Mouse (Mus musculus) thymus, postnatal 10 days (tissue): ENCODE measurements around the gene Eef1a1.
"Not testable (repeated sequence)": the region's sequence is repeated elsewhere in the genome, so short reads cannot be mapped to it uniquely, and the experiment has no call there.

Source experiments
- DNase-seq, 2 experiments: peaks; one replicate each; pipeline ENCODE4 v3.0.0; 2021; ENCODE audit warnings: low spot score in 2 of 2

Eef1a1 gene

GRCm38 (mm10) chr9:78508106-78508786 is 19.3 kb upstream of the Eef1a1 start:
- no peak for DNase-seq

- DNase-seq: no peak
These were observed 17.7 kb upstream of the Eef1a1 start for GRCm38 (mm10) chr9:78506722-78507077.

DNA sequence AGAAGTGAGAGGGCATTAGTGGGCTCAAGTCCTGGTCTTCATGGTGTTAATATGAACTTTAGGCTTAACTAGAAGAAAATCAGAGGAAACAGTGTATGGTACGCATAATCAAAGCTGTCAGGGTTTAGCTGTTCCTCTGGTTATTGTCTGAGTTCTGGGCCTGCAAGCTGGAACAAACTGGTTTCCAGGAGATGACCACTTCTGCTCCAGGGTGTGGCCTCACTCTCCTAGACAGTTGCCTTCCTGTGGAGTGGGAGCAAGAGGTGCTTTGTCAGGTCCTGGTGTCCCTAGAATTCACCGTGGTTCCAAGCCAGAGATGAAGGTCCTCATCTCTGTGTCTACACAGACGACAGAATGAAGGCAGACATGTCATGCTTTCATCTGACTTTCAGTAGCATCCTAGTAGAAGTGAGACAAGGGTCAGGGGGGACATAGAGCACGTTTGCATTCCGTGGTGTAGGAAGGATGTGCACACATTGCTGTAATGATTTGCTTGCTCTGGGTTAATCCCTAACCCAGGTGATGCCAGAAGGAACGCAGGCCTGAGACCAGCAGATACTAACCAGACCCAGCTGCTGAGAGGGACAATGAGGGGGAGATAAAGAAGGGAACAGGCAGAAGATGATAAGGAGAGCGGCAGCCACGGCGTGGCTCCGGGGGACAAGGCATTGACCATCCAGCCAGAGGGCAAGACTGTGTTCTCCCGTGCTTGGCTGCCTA is 17.2 kb upstream of the Eef1a1 start:
- DNase-seq: no peak

DNA sequence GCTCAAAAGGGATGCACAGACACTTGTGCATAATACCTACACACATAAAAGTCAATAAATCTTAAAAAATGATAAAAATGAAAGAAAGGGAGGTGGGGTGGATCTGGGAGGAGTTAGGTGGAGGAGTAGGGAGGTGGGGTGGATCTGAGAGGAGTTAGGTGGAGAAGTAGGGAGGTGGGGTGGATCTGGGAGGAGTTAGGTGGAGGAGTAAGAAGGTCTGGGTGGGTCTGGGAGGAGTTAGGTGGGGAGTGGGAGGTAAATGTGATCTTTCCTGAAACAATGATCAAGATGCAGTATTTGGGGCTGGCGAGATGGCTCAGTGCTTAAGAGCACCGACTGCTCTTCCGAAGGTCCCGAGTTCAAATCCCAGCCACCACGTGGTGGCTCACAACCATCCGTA is 16.3 kb upstream of the Eef1a1 start:
- DNase-seq: no peak

DNA sequence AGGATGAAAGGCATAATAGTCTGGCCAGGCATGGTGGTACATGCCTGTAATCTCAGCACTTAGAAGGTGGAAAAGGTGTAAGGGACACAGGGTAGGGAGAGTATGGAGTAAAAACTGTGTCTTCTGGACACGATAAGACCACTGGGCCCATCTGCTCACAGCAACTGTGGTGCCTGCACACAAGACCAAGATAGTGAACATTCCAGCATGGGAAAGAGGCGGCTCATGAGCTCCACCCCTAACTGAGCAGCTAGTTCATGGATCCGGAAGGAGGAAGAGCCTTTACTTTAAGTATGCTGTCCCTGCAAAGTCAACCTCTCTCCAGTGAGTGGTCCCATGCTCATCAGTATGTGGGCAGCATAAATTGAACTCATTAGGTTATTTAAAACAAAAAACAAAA is 15.7 kb upstream of the Eef1a1 start:
- DNase-seq: no peak

GRCm38 (mm10) chr9:78504133-78504532 is 15.2 kb upstream of the Eef1a1 start:
- no peak for DNase-seq

DNA sequence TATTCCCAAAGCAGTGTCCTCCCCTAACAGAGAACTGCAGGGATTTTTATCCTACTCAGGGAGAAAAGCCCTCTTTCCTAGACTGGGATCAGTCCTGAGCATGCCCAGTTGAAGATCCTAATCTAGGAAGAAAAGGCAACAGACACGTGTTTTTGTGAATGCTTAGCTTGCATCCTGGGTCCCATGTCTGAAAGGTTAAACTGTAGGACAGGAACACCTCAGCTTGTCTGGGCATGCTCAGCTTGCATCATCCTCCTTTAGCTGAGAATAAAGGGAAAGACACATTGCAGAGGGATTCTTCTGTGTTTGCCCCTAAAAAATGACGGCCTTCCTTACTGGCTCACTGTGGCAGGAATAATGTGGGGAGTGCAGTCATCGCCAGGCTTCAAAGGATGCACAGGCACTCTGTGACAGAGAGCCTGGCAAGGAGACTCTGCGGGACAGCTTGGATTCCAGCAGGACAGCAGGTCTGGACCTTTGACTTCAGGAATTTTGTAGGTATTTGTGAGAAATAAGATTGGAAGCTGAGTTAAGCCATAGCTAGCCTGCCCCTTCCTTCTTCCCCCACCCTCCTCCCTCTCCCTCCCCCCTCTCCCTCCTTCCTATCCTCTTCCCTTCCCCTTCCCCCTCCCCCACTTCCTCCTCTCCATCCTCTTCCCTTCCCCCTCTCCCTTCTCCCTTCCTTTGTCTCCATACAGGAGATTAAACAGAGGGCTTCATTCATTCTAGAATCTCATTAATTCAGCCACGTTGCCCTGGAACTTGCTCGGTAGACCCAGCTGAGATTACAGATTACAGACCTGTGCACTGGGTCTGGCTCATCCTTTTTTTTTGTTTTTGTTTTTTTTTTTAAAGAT is 14.5 kb upstream of the Eef1a1 start:
- DNase-seq: no peak

GRCm38 (mm10) chr9:78501284-78501683 is 12.3 kb upstream of the Eef1a1 start:
- no peak for DNase-seq

GRCm38 (mm10) chr9:78500386-78500785 is 11.4 kb upstream of the Eef1a1 start:
- DNase-seq: no peak

GRCm38 (mm10) chr9:78493171-78493570 is 4.2 kb upstream of the Eef1a1 start:
- no peak for DNase-seq

- no peak for DNase-seq
These were observed 3.3 kb upstream of the Eef1a1 start for GRCm38 (mm10) chr9:78492254-78492653.

GRCm38 (mm10) chr9:78491169-78491568 is 2.2 kb upstream of the Eef1a1 start:
- DNase-seq: no peak

DNA sequence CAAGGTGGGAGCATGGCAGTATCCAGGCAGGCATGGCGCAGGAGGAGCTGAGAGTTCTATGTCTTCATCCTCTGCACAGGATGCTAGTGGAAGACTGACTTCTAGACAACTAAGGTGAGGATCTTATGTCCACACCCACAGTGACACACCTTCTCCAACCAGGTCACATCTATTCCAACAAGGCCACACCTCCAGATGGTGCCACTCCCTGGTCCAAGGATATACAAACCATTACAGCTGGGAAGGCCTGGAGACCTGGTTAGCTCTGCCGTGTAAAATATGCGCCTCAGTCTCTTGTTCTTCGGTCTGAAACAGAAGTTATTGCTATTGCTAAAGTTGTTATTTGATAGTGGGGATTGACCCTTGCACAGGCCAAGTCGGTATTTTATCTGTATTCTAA is 930 bp downstream of the Eef1a1 start:
- not testable (repeated sequence) for DNase-seq

DNA sequence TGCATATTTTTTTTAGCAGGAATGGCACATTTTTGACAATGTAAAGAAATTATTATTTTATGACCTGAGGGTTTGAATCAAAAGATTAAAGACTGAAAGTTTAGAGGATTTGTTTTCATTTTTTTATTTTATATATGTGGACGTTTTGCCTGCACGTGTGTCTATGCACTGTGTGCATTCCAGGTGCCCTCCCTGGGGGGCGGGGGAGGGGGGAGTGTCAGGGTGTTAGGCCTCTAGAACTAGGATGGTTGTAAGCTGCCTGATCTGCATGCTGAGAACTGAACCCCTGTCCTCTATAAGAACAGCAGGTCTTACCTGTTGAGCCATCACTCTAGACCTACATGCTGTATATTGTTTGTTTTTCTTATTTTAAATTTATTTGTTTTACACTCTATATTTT is 4.3 kb downstream of the Eef1a1 start:
- DNase-seq: no peak

DNA sequence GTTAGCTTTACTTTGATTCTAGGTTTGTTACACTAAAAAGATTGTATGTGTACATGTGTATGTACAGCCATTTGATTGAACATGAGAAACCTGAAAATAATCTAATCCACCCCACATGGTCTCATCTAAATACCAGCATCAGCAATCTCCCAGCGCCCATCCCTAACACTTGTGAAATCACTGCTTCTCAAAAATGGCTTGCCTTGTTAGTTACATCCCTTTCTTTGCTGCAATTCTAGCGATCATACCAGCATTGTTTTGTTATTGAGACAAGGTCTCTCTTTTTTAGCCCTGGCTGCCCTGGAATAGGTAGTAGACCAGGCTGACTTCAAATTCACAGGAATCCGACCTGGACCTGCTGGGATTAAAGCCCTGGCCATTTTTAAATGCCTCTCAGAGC is 6.6 kb downstream of the Eef1a1 start:
- peak in 1 of 2 experiments; percentile 4 for DNase-seq

DNA sequence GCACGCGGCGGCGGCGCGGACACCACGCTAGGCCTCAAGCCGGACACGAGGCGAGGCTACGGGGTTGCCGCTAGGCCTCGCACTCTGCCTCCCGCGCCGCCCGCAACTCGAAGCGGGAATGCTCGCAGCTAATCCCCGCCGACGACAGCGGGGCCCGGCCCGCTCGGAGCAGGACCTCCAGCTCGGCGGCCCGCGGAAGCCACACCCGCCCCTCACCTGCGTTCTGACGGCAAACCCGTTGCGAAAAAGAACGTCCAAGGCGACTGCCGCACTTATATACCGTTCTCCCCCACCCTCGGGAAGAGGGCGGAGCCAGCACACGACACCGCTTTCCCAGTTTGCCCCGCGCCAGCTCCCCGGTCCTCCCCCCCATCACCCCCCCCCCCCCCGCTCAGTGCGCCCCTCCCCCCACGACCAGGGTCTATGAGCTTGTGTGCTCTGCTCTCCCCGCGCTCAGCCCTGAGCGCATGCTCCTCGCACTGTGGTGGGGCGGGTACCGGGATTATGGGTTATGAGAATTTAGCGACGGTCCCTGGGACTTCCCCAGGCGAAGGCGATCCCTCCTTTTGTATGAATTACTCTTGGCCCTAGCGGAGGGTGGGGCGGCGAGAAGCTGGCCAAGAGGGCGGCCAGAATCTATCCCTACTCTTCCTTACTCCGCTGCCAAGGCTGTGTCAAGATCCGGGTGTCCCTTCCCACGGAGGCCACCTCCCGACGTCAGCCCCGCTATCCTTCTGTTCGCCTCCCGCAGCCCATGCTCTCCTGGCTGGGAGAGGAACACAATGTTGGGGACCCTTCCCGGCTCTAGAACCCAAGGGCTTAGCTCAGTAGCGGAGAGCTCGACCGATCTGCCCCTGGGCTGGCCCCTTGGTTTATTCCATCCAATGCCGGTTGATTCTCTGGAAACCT is 7.3 kb downstream of the Eef1a1 start:
- peak; percentile 93 to 97 for DNase-seq

DNA sequence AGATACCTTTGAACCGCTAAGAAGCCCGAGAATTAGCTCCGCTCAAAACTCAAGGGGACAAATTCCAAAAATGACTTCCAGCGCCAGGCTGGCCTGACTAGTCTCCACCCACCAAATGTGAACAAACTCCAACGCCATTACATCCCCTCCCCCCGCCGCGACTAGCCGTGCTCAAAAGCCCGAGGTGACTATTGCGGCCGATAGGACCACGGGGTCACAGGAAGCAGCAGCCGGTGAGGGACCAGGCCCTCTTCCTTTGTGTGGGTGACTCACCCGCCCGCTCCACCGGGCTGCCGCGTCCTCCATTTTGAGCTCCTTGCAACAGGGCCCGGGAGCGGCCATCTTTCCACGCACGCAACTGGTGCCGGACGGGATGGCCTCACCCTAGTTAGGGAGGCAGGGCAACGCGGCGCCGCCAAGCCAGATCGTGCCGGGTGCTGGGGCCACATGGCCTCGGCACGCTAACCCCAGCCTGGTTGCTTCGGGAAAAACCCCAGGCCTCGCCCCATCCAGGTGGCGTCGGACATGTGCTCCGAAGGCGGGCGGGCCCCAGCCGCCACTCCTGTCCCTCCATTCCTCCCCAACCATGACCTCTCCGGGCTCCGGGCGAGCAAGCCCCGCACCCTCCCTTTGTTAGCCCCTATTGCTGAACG is 8.1 kb downstream of the Eef1a1 start:
- DNase-seq: peak; percentile 68 to 70

DNA sequence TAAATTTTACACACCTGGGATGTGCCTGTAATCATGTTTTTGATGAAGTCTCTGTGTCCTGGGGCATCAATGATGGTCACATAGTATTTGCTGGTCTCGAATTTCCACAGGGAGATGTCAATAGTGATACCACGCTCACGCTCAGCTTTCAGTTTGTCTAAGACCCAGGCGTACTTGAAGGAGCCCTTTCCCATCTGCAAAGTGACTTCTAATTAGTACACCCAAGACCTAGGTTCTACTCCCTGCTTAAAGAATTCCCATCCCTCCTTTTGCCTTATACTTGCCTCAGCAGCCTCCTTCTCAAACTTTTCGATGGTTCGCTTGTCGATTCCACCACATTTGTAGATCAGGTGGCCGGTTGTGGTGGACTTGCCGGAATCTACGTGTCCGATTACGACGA is 8.7 kb downstream of the Eef1a1 start:
- peak in 1 of 2 experiments; percentile 6 for DNase-seq

GRCm38 (mm10) chr9:78479308-78479707 is 9.6 kb downstream of the Eef1a1 start:
- DNase-seq: not testable (repeated sequence)

DNA sequence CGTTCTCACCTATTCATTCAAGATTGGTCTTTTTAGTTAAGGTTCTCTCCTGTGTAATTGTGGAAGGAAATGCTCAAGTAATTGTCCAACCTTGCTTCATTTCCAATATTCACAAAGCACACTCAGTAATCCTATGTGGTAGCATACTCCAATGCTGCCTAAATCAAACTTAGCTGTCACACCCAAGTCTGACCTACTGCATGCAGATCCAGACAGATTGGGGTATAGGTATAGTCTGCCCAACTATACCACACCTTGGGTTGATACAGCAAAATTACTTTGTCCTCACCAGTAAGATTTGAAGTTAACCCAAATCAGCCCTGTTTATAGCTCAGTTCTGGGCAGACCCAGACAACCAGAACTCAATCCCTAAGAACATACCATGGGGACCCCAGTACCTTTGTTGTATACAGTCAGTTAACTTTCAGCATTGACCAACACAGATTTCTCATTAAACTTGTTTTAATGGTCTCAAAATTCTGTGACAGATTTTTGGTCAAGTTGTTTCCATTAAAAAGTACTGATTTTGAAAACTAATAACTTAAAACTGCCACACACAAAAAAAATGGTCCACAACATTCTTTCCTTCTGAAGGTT is 10.8 kb downstream of the Eef1a1 start:
- DNase-seq: not testable (repeated sequence)
